Mouse (Mus musculus): ENCODE results near the gene Kat7. TPM values are rescaled to one million over a fixed set of nuclear protein-coding genes. Genes with fewer than 3 reads are reported as not detected.
A peak's percentile ranks its signal among the peaks of the same experiment; 100 is the strongest.

Gene Kat7
- total RNA-seq, 2 experiments from 2014 or later = 75.7 to 81.8 TPM

- DNase-seq (ENCODE audit: low spot score in 2 of 2) = no peak
Measured at GRCm38 (mm10) chr11:95238477-95238876, 71.6 kb downstream of the Kat7 start.

- DNase-seq (ENCODE audit: low spot score in 2 of 2) = no peak
Measured at GRCm38 (mm10) chr11:95232329-95232696, 77.7 kb downstream of the Kat7 start.

DNA sequence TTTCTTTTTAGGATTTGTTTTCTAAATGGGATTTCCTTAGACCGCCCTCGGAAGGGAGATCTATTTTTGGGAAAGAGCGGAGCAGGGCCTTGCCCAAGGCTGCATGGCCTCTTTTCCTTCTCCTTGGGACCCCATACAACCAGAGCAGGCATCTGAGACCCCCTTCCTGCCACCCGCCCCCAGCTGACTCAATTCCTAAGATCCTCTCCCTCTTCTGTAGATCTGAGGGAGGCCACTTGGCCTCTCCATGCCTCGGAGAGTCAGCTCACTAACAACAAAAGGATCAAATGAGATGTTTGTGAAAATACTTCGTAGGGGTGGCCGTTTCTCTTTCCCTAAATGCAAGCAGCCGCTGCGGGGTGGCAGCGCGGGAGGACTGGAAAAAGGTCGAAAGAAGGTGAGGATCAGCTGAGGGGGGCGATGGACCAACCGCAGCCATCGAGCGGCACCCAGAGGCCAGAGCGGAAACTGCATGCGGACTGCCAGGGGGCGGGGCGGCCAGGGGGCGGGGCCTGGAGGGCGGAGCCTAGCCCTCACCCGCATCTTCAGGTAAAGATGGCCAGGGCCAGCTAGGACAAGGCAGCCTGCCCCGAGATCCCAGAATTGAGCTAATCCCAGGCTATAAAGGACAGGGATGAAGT lies 78.2 kb downstream of the Kat7 start:
- peak; percentile 65 to 86 for DNase-seq (ENCODE audit: low spot score in 2 of 2)

GRCm38 (mm10) chr11:95227467-95227866 lies 82.6 kb downstream of the Kat7 start:
- DNase-seq (ENCODE audit: low spot score in 2 of 2) = no peak

GRCm38 (mm10) chr11:95225448-95225847 lies 84.6 kb downstream of the Kat7 start:
- DNase-seq (ENCODE audit: low spot score in 2 of 2) = no peak

Other genes starting within 250 kb of the Kat7 start
- 10 to 100 TPM; 17.2 to 19.3 TPM for gene Itga3, start 233.4 kb downstream of the Kat7 start, total RNA-seq (2021)
- not detected for gene Dlx3, start 190.1 kb downstream of the Kat7 start, total RNA-seq (2021)
- under 1 TPM; 0.19 to 0.21 TPM for gene Dlx4, start 164.0 kb downstream of the Kat7 start, total RNA-seq (2021)
- gene Tac4, start 48.7 kb downstream of the Kat7 start, total RNA-seq (2021) = not detected
- 1 to 10 TPM; 3.5 to 4.3 TPM for gene Fam117a, start 26.8 kb upstream of the Kat7 start, total RNA-seq (2021)
- gene Slc35b1, start 74.4 kb upstream of the Kat7 start, total RNA-seq (2021) = 10 to 100 TPM; 56.8 to 60.3 TPM
- gene Spop, start 103.8 kb upstream of the Kat7 start, total RNA-seq (2021) = 100 to 1,000 TPM; 174 to 182 TPM
- gene Nxph3, start 204.3 kb upstream of the Kat7 start, total RNA-seq (2021) = 10 to 100 TPM; 23.4 to 32.6 TPM